Mouse (Mus musculus) lung, postnatal 0 days (tissue): ENCODE data around the gene Rnf144a.

Source experiments
- CTCF ChIP-seq: IDR thresholded peaks from 2 replicates; pipeline ENCODE4 v1.5.1; 2016; ENCODE audit warnings: antibody characterized with exemption, mild to moderate bottlenecking
- EP300 ChIP-seq: IDR thresholded peaks from 2 replicates; pipeline ENCODE4 v1.6.1; 2016; ENCODE audit warnings: antibody characterized with exemption, mild to moderate bottlenecking, control low read depth

DNA sequence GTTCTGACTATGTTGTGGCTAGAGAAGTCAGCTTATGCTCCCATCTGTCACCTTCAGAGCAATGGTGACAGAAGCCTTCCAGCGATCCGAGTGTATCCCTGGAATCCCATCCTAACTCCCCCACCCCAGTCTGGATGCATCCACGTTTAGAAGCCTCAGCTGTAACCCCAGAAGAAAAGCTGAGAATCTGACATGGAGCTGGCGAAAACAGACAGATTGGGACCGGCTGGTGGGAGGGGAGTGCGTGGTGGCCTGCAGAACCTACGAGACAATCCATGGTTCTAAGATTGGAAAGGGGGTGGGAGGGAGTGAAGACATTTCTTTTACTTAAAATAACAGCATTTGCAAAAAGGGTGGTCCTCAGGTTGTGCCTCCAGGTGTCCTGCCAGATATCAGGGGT is 37.4 kb downstream of the Rnf144a start:
- TF ChIP-seq EP300 (no peak), CTCF (no peak)
